Mouse (Mus musculus): ENCODE data around the gene Kif24.

- TF ChIP-seq CTCF (IDR thresholded peaks at IDR 0.05; ENCODE audit: borderline replicate concordance, control insufficient read depth, extremely low read depth, insufficient read depth, low read length, poor library complexity) (no peak), POLR2A (IDR thresholded peaks at IDR 0.05; ENCODE audit: control insufficient read depth, extremely low read depth, insufficient read depth, low read length, poor library complexity) (no peak)
These were observed 37.7 kb upstream of the Kif24 start for GRCm38 (mm10) chr4:41502171-41502940.

Data from thymus, adult 2 months (tissue).